Mouse (Mus musculus) liver, adult 2 months (tissue): ENCODE measurements around the gene Fam193b. TPM values are rescaled to one million over a fixed set of nuclear protein-coding genes. Genes with fewer than 3 reads are reported as not detected.

Experiments
- DNase-seq: peaks from one replicate; pipeline ENCODE4 v3.0.0-alpha.2; 2011; ENCODE audit warnings: low read depth, low spot score; ENCODE audit errors: extremely low read depth
- H3K27ac ChIP-seq: fragments of 200-500 bp; replicated peaks from 2 replicates; pipeline ENCODE4 v1.5.1; 2012; ENCODE audit warnings: low read depth, mild to moderate bottlenecking, control low read depth, inconsistent platforms, low read length; ENCODE audit not compliant: insufficient read depth
- H3K27me3 ChIP-seq: fragments of 200-500 bp; 2 replicates; pipeline ENCODE4 v1.6.1; 2012; ENCODE audit warnings: mild to moderate bottlenecking, moderate library complexity, low read length, inconsistent platforms; ENCODE audit not compliant: control insufficient read depth, insufficient read depth
- H3K36me3 ChIP-seq: fragments of 200-500 bp; 2 replicates; pipeline ENCODE4 v1.6.1; 2012; ENCODE audit warnings: low read length, inconsistent platforms; ENCODE audit not compliant: control insufficient read depth, insufficient read depth
- H3K4me1 ChIP-seq: fragments of 200-500 bp; 2 replicates; pipeline ENCODE4 v1.6.1; 2011; ENCODE audit warnings: low read length; ENCODE audit not compliant: control insufficient read depth, insufficient read depth
- H3K4me3 ChIP-seq: fragments of 200-500 bp; 2 replicates; pipeline ENCODE4 v1.5.1; 2011; ENCODE audit warnings: low read depth, mild to moderate bottlenecking, control low read depth, low read length, moderate library complexity; ENCODE audit not compliant: insufficient read depth
- H3K79me2 ChIP-seq: fragments of 200-500 bp; 2 replicates; pipeline ENCODE4 v1.6.1; 2012; ENCODE audit warnings: inconsistent platforms, mild to moderate bottlenecking, low read length, moderate library complexity; ENCODE audit not compliant: control insufficient read depth, insufficient read depth
- H3K9ac ChIP-seq: fragments of 200-500 bp; 2 replicates; pipeline ENCODE4 v1.6.1; 2012; ENCODE audit warnings: low read depth, mild to moderate bottlenecking, control low read depth, inconsistent platforms, low read length
- CTCF ChIP-seq: fragments of 200-500 bp; IDR thresholded peaks from 2 replicates; pipeline ENCODE4 v1.5.1; 2011; ENCODE audit warnings: low read depth, low read length, control low read depth
- POLR2A ChIP-seq: fragments of 200-500 bp; IDR thresholded peaks from 2 replicates; pipeline ENCODE4 v1.6.1; 2011; ENCODE audit warnings: low read length, control low read depth; ENCODE audit not compliant: insufficient read depth; ENCODE audit errors: extremely low read depth
- WGBS: fragments of 180-500 bp; shearing (Covaris S2); methylation state at CpG from one replicate; pipeline ENCODE4 v1.1.7; 2018; 5-methylcytosine and 5-hydroxymethylcytosine counted together
- polyA plus RNA-seq: library from polyadenylated mRNA; depleted of rRNA; stranded (reverse); fragments of >200 nt; gene quantifications from 2 replicates; pipeline ENCODE4 v1.2.3, GENCODE M21; 2012
- total RNA-seq: library from RNA; depleted of rRNA; stranded (reverse); fragments of >200 nt; gene quantifications from 2 replicates; pipeline ENCODE4 v1.2.3, GENCODE M21; 2014

Gene Fam193b
- total and polyA plus RNA-seq, 2 experiments, result 11.7 to 67.8 TPM

DNA sequence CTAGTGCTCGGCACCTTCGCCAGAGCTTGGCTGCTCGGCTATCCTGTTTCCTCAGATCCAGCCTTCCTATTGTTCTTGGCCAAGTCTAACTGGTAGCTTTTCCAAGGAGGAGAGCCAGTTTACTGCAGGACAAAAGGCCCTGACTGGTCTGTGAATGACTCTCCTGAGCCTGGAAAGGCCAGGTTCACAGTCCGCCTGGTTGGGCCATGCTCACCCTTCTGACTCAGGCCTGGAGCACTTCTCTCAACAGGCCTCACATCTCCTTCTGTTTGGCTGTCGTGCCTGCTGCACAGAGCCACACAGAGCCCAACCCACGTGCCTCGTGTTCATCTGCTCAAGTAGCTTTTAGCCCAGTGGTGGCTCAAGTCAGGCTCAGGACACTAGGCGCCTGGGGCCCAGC is 48.2 kb downstream of the Fam193b start:
- H3K27ac ChIP-seq, result peak overlapping the region; percentile 13; the same call in 1 of the 2 replicates
- no peaks in the 10 kb centered on the region for H3K36me3 ChIP-seq
- H3K27me3 ChIP-seq, result no peaks in the 10 kb centered on the region
- no peaks in the 10 kb centered on the region for H3K79me2 ChIP-seq
- no peak for DNase-seq
- WGBS, result 65% methylated on average over 8 of the region's 8 CpGs
- TF ChIP-seq POLR2A, result no peak
- no peak for TF ChIP-seq CTCF
- no peaks in the 10 kb centered on the region for H3K4me1 ChIP-seq
- H3K4me3 ChIP-seq, result no peak overlapping the region
- no peak overlapping the region for H3K9ac ChIP-seq

DNA sequence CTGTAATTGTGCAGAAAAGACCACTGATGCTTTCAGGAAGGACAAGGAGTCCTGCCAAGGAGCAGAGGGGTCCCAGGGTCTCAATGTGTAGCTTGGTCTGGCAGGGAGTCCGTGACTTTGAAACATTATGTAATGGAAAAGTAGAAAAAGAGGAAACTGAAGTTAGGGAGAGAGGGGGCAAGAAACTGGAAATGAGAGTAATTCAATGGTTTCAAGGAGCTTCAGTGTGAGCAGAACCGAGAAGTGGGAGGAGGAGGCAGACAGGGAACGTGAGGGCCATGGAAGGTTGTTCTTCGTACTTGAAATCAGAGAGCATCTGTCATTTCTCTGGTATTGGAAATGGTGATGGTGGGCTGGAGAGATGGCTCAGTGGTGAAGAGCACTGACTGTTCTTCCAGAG is 51.3 kb downstream of the Fam193b start:
- 85% methylated on average over 4 of the region's 4 CpGs for whole genome bisulfite sequencing
- Histone ChIP-seq H3K27ac (no peak overlapping the region), H3K79me2 (no peaks in the 10 kb centered on the region), H3K27me3 (no peaks in the 10 kb centered on the region), H3K4me3 (no peak overlapping the region), H3K9ac (no peak overlapping the region), H3K36me3 (no peaks in the 10 kb centered on the region), H3K4me1 (no peaks in the 10 kb centered on the region)
- TF ChIP-seq CTCF (no peak), POLR2A (no peak)
- DNase-seq, result no peak

DNA sequence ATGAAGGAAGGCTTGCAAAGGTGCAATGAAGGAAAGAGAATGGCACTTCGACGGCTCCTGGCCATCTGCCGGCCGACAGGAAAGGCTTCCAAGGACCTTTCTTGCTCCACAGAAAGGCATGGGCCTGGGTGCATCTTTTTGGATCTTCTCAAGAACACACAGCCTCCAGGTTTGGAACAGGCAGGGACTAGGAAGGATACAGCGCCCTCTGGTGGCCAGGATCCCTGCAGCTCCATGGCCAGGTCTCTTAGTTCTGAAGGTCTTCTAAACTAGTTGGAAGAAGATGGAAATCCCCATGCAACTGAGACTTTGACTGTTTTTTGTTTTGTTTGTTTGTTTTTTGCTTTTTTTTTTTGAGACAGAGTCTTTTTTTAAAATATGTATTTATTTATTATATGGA is 54.0 kb downstream of the Fam193b start:
- H3K4me3 ChIP-seq, result no peak overlapping the region

DNA sequence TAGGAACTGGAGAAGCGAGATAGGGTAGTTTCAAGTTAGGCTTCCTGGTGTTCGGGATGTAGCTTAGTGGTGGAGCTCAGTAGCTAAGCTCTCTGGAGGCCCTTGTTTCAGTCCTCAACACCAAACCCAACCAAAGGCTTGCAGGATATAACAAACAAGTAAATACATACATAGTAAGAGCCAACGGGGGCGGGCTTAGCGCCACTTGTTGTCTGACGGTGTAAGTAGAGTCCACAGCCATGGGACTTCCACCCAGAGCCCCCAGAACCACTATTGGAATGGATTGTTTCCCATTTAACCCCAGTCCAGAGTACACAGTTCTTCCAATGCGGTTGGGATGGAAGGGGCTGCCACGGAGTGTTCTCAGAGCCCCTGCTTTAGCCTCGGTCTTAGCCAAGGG is 57.1 kb downstream of the Fam193b start:
- Histone ChIP-seq H3K36me3 (no peaks in the 10 kb centered on the region), H3K4me3 (no peak overlapping the region), H3K79me2 (no peaks in the 10 kb centered on the region), H3K27me3 (no peaks in the 10 kb centered on the region), H3K27ac (no peak overlapping the region), H3K9ac (no peak overlapping the region), H3K4me1 (peaks cover 13% of the 10 kb centered on the region)
- TF ChIP-seq CTCF (no peak), POLR2A (no peak)
- DNase-seq, result no peak
- WGBS, result 49% methylated on average over 9 of the region's 9 CpGs

More for the DNA sequence above, 54.0 kb downstream of the Fam193b start:
- no peak for TF ChIP-seq POLR2A
- TF ChIP-seq CTCF, result peak; percentile 96
- H3K27me3 ChIP-seq, result no peaks in the 10 kb centered on the region
- no peaks in the 10 kb centered on the region for H3K36me3 ChIP-seq
- H3K27ac ChIP-seq, result no peak overlapping the region
- no peak overlapping the region for H3K9ac ChIP-seq
- WGBS, result 5% methylated on average over 5 of the region's 5 CpGs
- H3K79me2 ChIP-seq, result no peaks in the 10 kb centered on the region
- DNase-seq, result peak; percentile 63
- H3K4me1 ChIP-seq, result peaks cover 3% of the 10 kb centered on the region

DNA sequence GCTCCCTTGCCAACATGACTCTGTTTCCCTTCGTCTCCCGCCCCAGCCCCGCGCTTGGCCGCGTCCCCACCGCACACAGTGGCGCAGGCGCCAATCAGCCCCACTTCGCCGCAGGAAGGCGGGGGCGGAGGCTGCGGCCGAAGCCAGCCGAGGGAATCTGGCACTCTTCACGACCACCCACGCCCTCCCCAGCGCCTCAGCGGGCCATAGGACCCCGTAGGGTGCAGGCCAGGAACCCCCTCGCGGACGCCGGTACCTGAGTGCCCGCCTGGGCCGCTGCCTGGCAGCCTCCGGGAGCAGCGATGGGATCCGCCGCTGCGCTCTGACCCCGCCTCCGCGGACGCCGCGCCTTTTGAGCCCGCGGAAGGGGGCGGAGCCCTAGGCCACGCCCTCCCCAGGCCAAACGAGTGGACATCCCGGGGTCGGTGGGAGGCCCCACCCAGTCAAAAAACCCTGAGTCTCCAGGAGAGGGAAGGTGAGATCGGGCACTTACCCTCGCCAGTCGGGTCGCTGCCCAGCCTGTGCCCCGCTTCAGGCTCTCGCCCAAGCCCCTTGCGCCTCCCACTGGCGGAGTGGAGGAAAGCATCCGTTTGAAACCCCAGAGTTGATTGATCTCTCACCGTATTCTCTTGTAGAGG is 57.7 kb downstream of the Fam193b start, which contains the start of gene Pdlim7:
Gene Pdlim7 (minus strand): TSS at position 566 of the 638 bp plus-strand sequence.
- under 1% methylated on average over 55 of the region's 55 CpGs for WGBS
- no peaks in the 10 kb centered on the region for H3K27me3 ChIP-seq
- H3K4me3 ChIP-seq, result peak within 1 kb of the TSS; percentile 91
- H3K36me3 ChIP-seq, result no peaks in the 10 kb centered on the region
- TF ChIP-seq POLR2A (peak; percentile 97), CTCF (peak; percentile 86)
- peaks cover 13% of the 10 kb centered on the region for H3K4me1 ChIP-seq
- DNase-seq, result peak; percentile 59
- H3K27ac ChIP-seq, result peak within 1 kb of the TSS; percentile 69
- peak within 1 kb of the TSS; percentile 92 for H3K9ac ChIP-seq
- no peaks in the 10 kb centered on the region for H3K79me2 ChIP-seq

DNA sequence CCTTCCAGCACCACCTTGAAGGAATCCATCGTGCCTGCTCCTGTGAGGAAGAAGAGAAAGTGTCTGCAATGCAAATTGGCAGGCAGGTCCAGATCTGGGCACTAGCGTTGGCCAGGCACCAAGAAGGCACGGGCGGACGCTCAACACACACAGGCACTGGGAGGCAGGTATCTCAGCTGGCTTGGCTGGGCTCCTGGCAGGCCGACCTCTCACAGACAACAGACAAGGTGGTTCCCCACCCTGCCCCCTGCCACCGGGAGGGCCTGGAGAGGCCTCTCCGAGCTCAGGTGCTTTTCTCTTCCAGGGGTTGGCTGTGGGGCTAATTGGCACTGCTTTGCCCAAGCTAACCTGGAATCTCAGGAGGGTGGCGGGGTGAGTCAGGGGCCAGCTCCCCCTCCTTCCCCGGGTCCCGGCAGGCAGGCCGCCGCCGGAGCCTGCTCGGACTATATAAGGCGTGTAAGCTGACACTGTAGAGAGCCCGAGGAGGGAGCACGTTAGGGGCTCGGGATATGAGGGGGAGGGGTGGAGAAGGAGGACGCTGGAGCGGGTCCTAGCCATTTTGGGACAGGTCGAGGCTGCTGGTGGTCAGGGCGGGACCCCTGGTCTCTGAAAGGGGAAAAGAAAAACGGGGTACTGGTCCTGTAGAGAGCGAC is 58.4 kb downstream of the Fam193b start:
- Histone ChIP-seq H3K27ac (peak overlapping the region; percentile 2; the same call in 1 of the 2 replicates), H3K27me3 (no peaks in the 10 kb centered on the region), H3K9ac (peak overlapping the region; percentile 92), H3K4me1 (peaks cover 13% of the 10 kb centered on the region), H3K79me2 (no peaks in the 10 kb centered on the region), H3K4me3 (peak overlapping the region; percentile 91), H3K36me3 (no peaks in the 10 kb centered on the region)
- peak; percentile 78 for DNase-seq
- TF ChIP-seq POLR2A, result no peak
- TF ChIP-seq CTCF, result no peak
- 2% methylated on average over 25 of the region's 25 CpGs for WGBS
